Mouse (Mus musculus) heart, postnatal 0 days (tissue): Measurements from ENCODE around the gene Gm9821.

Source experiments
- CTCF ChIP-seq: IDR thresholded peaks from 2 replicates; pipeline ENCODE4 v1.5.1; 2016; ENCODE audit warnings: antibody characterized with exemption, control low read depth, low read depth
- EP300 ChIP-seq: IDR thresholded peaks from 2 replicates; pipeline ENCODE4 v1.6.1; 2016; ENCODE audit warnings: antibody characterized with exemption, low read depth

DNA sequence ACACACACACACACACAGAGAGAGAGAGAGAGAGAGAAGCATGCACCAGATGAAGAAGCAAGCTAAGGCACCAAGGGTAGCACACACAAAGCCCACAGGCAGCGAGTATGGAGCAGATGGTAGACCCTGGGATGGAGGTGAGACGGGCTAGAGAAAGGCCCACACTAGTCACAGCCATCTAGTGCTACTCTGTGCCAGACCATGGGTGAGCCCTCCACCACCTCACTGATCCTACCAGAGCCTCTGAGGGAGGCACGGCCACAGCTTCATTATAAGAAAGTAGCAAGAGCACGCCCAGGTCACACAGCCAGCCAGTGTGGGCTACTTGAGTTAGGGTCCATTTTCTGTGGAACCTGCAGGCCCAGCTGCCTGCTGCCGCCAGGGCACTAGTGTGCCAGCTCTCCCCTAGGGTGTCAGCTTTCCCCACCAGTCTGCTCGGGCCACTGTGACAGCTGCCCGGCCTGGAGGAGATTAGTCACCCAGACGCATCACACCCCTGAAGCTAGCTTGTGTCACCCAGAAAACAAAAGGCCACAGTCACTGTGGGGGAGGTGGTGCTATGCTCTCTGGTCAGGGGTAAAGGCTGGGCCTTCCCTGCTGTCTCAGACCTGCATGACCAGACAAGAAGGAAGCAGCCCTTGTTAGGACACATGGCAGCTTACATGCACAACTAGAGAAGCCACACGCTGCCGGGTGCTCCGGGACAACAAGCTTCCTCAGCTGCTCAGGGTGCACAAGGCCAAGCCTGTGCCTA is 2.1 kb downstream of the Gm9821 start:
- TF ChIP-seq CTCF, result no peak
- TF ChIP-seq EP300, result no peak
